Mouse (Mus musculus): Measurements from ENCODE around the gene Rmnd5b.
A peak's percentile ranks its signal among the peaks of the same experiment; 100 is the strongest.

GRCm38 (mm10) chr11:51584431-51585248 lies 51.1 kb downstream of the Rmnd5b start, which contains the start of gene Phykpl:
- TF ChIP-seq CTCF (IDR thresholded peaks at IDR 0.05; ENCODE audit: low read depth, low read length) = no peak
- TF ChIP-seq POLR2A (IDR thresholded peaks at IDR 0.05; ENCODE audit: borderline replicate concordance, low read depth, low read length) = peak; percentile 88

Data from bone marrow macrophage, adult 2 months (primary cell).